Mouse (Mus musculus) heart, postnatal 0 days (tissue): ENCODE data around the gene Rps8.

Experiments
- CTCF ChIP-seq: IDR thresholded peaks from 2 replicates; pipeline ENCODE4 v1.5.1; 2016; ENCODE audit warnings: antibody characterized with exemption, control low read depth, low read depth
- EP300 ChIP-seq: IDR thresholded peaks from 2 replicates; pipeline ENCODE4 v1.6.1; 2016; ENCODE audit warnings: antibody characterized with exemption, low read depth

DNA sequence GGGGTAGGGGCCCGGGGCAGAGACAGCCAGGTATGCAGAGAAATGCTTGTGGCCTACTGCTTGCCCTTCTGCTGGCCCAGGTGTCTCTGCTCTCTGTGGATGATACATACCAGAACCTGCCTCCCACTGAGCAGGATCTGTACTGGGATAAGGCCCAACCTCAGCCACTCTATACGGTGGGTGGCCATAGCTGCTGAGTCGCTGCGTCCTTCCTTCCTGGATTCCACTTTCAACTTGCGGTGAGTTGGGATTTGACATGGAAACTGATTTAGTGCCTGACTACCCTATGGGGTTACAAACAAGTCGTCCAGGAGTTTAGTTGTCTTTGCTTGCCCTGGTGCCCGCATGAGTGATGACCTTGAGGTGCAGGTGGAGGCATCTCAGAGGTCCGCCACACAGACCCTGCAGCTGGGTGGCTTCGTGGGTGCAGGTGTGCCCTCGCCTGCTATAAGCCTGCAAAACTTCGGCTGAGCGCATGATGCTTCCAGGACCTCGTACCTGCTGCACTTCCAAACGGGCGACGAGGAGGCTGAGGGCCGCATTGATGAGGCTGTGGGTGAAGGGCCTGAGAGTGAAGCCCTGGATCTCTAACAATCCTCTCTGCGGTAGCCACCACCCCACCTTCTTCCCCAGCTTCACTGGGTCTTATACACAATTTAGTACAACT is 7.9 kb downstream of the Rps8 start:
- TF ChIP-seq CTCF: no peak
- no peak for TF ChIP-seq EP300
